Mouse (Mus musculus) small intestine, adult 2 months (tissue): ENCODE results near the gene Asic2. TPM values are rescaled to one million over a fixed set of nuclear protein-coding genes. Genes with fewer than 3 reads are reported as not detected.

Experiments
- H3K27ac ChIP-seq: fragments of 200-500 bp; 2 replicates; pipeline ENCODE4 v1.5.1; 2012; ENCODE audit warnings: low read depth, low read length, control low read depth, inconsistent platforms; ENCODE audit not compliant: insufficient read depth
- H3K27me3 ChIP-seq: fragments of 200-500 bp; 2 replicates; pipeline ENCODE4 v1.6.1; 2012; ENCODE audit warnings: mild to moderate bottlenecking, moderate library complexity, low read length, inconsistent platforms; ENCODE audit not compliant: control insufficient read depth, insufficient read depth
- H3K36me3 ChIP-seq: fragments of 200-500 bp; 2 replicates; pipeline ENCODE4 v1.6.1; 2012; ENCODE audit warnings: mild to moderate bottlenecking, low read length, control low read depth, inconsistent platforms; ENCODE audit not compliant: control insufficient read depth, insufficient read depth
- H3K4me1 ChIP-seq: fragments of 200-500 bp; 2 replicates; pipeline ENCODE4 v1.6.1; 2012; ENCODE audit warnings: low read length, inconsistent platforms, mixed read lengths; ENCODE audit not compliant: control insufficient read depth, insufficient read depth, insufficient read length
- H3K4me3 ChIP-seq: fragments of 200-500 bp; 2 replicates; pipeline ENCODE4 v1.5.1; 2012; ENCODE audit warnings: low read depth, mild to moderate bottlenecking, control low read depth, inconsistent platforms, low read length, moderate library complexity
- CTCF ChIP-seq: fragments of 200-500 bp; IDR thresholded peaks from 2 replicates; pipeline ENCODE4 v1.5.1; 2012; ENCODE audit warnings: low read depth, mild to moderate bottlenecking, control low read depth, inconsistent platforms, low read length, moderate library complexity, mixed read lengths; ENCODE audit not compliant: insufficient replicate concordance, insufficient read length; ENCODE audit errors: extremely low read depth
- POLR2A ChIP-seq: fragments of 200-500 bp; IDR thresholded peaks from 2 replicates; pipeline ENCODE4 v1.6.1; 2012; ENCODE audit warnings: low read depth, mild to moderate bottlenecking, control low read depth, inconsistent platforms, low read length, moderate library complexity
- WGBS: fragments of 180-500 bp; shearing (Covaris S2); methylation state at CpG from one replicate; pipeline ENCODE4 v1.1.7; 2018; 5-methylcytosine and 5-hydroxymethylcytosine counted together
- polyA plus RNA-seq: library from polyadenylated mRNA; depleted of rRNA; stranded (reverse); fragments of >200 nt; gene quantifications from 2 replicates; pipeline ENCODE4 v1.2.3, GENCODE M21; 2012

Asic2 gene
- polyA plus RNA-seq, 1 experiment: 1.4 TPM

- WGBS: 68% methylated on average over 8 of the region's 8 CpGs
- Histone ChIP-seq H3K27me3 (no peaks in the 10 kb centered on the region), H3K27ac (no peak overlapping the region), H3K4me1 (no peaks in the 10 kb centered on the region), H3K4me3 (no peak overlapping the region), H3K36me3 (no peaks in the 10 kb centered on the region)
- TF ChIP-seq CTCF: no peak
- no peak for TF ChIP-seq POLR2A
These were observed 566.0 kb downstream of the Asic2 start for GRCm38 (mm10) chr11:81402263-81402662.

- Histone ChIP-seq H3K36me3 (no peaks in the 10 kb centered on the region), H3K4me3 (no peak overlapping the region), H3K27me3 (no peaks in the 10 kb centered on the region), H3K27ac (no peak overlapping the region), H3K4me1 (no peaks in the 10 kb centered on the region)
- 75% methylated on average over 9 of the region's 9 CpGs for WGBS
- TF ChIP-seq CTCF (no peak), POLR2A (no peak)
These were observed 575.4 kb downstream of the Asic2 start for GRCm38 (mm10) chr11:81392855-81393254.

GRCm38 (mm10) chr11:81386185-81386584 lies 582.1 kb downstream of the Asic2 start:
- H3K4me3 ChIP-seq: no peak overlapping the region
- no peak for TF ChIP-seq CTCF
- no peak for TF ChIP-seq POLR2A
- no peak overlapping the region for H3K27ac ChIP-seq
- no peaks in the 10 kb centered on the region for H3K36me3 ChIP-seq
- H3K27me3 ChIP-seq: no peaks in the 10 kb centered on the region
- no peaks in the 10 kb centered on the region for H3K4me1 ChIP-seq
- 81% methylated on average over 2 of the region's 2 CpGs for WGBS

- H3K27me3 ChIP-seq: no peaks in the 10 kb centered on the region
- no peaks in the 10 kb centered on the region for H3K36me3 ChIP-seq
- no peak overlapping the region for H3K4me3 ChIP-seq
- TF ChIP-seq CTCF (no peak), POLR2A (no peak)
- no peak overlapping the region for H3K27ac ChIP-seq
- no peaks in the 10 kb centered on the region for H3K4me1 ChIP-seq
These were observed 582.7 kb downstream of the Asic2 start for GRCm38 (mm10) chr11:81385547-81385946.

- Histone ChIP-seq H3K27me3 (no peaks in the 10 kb centered on the region), H3K4me1 (no peaks in the 10 kb centered on the region), H3K4me3 (no peak overlapping the region)
These were observed 593.4 kb downstream of the Asic2 start for GRCm38 (mm10) chr11:81374841-81375240.

GRCm38 (mm10) chr11:81374003-81374710 lies 594.1 kb downstream of the Asic2 start:
- Histone ChIP-seq H3K27ac (no peak overlapping the region), H3K4me1 (no peaks in the 10 kb centered on the region), H3K27me3 (no peaks in the 10 kb centered on the region), H3K4me3 (no peak overlapping the region), H3K36me3 (no peaks in the 10 kb centered on the region)
- 47% methylated on average over 8 of the region's 8 CpGs for WGBS
- TF ChIP-seq CTCF (no peak), POLR2A (no peak)

More at GRCm38 (mm10) chr11:81374841-81375240, 593.4 kb downstream of the Asic2 start:
- H3K36me3 ChIP-seq: no peaks in the 10 kb centered on the region
- TF ChIP-seq CTCF (peak; percentile 46; the same call in 1 of the 2 replicates), POLR2A (no peak)
- no peak overlapping the region for H3K27ac ChIP-seq

GRCm38 (mm10) chr11:81371545-81371944 lies 596.7 kb downstream of the Asic2 start:
- no peak overlapping the region for H3K27ac ChIP-seq
- WGBS: 50% methylated on average over 8 of the region's 8 CpGs
- TF ChIP-seq CTCF: no peak
- H3K36me3 ChIP-seq: no peaks in the 10 kb centered on the region
- no peak overlapping the region for H3K4me3 ChIP-seq
- H3K27me3 ChIP-seq: no peaks in the 10 kb centered on the region
- no peaks in the 10 kb centered on the region for H3K4me1 ChIP-seq

- H3K4me3 ChIP-seq: no peak overlapping the region
- no peak overlapping the region for H3K27ac ChIP-seq
- no peaks in the 10 kb centered on the region for H3K36me3 ChIP-seq
- H3K4me1 ChIP-seq: no peaks in the 10 kb centered on the region
- 71% methylated on average over 8 of the region's 8 CpGs for WGBS
- H3K27me3 ChIP-seq: no peaks in the 10 kb centered on the region
- no peak for TF ChIP-seq POLR2A
- no peak for TF ChIP-seq CTCF
These were observed 597.8 kb downstream of the Asic2 start for GRCm38 (mm10) chr11:81370426-81370810.
